Mouse (Mus musculus) hindbrain, embryonic 16.5 days (tissue): ENCODE results near the gene Maml1. TPM values are rescaled to one million over a fixed set of nuclear protein-coding genes. Genes with fewer than 3 reads are reported as not detected.
A peak's percentile ranks its signal among the peaks of the same experiment; 100 is the strongest.

Experiments
- ATAC-seq: fragments of 200-750 bp; cut with Nextera tagmentation; 2 replicates; pipeline ENCODE4 v1.8.0; 2017; ENCODE audit warnings: moderate TSS enrichment, moderate library complexity
- H3K27ac ChIP-seq: fragments of 300-500 bp; sonication (generic); 2 replicates; pipeline ENCODE4 v1.5.1; 2014; ENCODE audit warnings: low read depth, mild to moderate bottlenecking, control low read depth, low read length, moderate library complexity
- H3K27me3 ChIP-seq: fragments of 300-500 bp; sonication (generic); replicated peaks from 2 replicates; pipeline ENCODE4 v1.6.1; 2014; ENCODE audit warnings: low read length; ENCODE audit not compliant: control insufficient read depth, insufficient read depth
- H3K36me3 ChIP-seq: fragments of 300-500 bp; sonication (generic); 2 replicates; pipeline ENCODE4 v1.6.1; 2014; ENCODE audit warnings: mild to moderate bottlenecking, low read length, moderate library complexity, mixed read lengths; ENCODE audit not compliant: control insufficient read depth, insufficient read depth
- H3K4me1 ChIP-seq: fragments of 300-500 bp; sonication (generic); 2 replicates; pipeline ENCODE4 v1.6.1; 2014; ENCODE audit warnings: low read depth, low read length; ENCODE audit not compliant: control insufficient read depth, insufficient read depth
- H3K4me2 ChIP-seq: fragments of 300-500 bp; sonication (generic); 2 replicates; pipeline ENCODE4 v1.6.1; 2014; ENCODE audit warnings: mild to moderate bottlenecking, low read length, control low read depth, moderate library complexity
- H3K4me3 ChIP-seq: fragments of 300-500 bp; sonication (generic); 2 replicates; pipeline ENCODE4 v1.5.1; 2014; ENCODE audit warnings: mild to moderate bottlenecking, low read length, control low read depth, moderate library complexity
- H3K9ac ChIP-seq: fragments of 300-500 bp; sonication (generic); 2 replicates; pipeline ENCODE4 v1.6.1; 2014; ENCODE audit warnings: low read depth, mild to moderate bottlenecking, control low read depth, low read length, moderate library complexity
- H3K9me3 ChIP-seq: fragments of 300-500 bp; sonication (generic); 2 replicates; pipeline ENCODE4 v1.6.1; 2014; ENCODE audit warnings: mild to moderate bottlenecking, low read length, moderate library complexity; ENCODE audit not compliant: control insufficient read depth
- WGBS: fragments of 180-500 bp; shearing (Covaris S2); extraction: QIAGEN DNeasy Blood & Tissue Kit; methylation state at CpG from one replicate; pipeline ENCODE4 v1.1.7; 2014; 5-methylcytosine and 5-hydroxymethylcytosine counted together
- polyA plus RNA-seq: library from polyadenylated mRNA; unstranded; fragments of >200 nt; fragmentation: Nextera tagmentation; extraction: Ambion mirVana; gene quantifications from 2 replicates; pipeline ENCODE4 v1.2.1, GENCODE M21; 2015

Gene Maml1
- polyA plus RNA-seq: 1.9 and 2.3 TPM in 2 replicates

DNA sequence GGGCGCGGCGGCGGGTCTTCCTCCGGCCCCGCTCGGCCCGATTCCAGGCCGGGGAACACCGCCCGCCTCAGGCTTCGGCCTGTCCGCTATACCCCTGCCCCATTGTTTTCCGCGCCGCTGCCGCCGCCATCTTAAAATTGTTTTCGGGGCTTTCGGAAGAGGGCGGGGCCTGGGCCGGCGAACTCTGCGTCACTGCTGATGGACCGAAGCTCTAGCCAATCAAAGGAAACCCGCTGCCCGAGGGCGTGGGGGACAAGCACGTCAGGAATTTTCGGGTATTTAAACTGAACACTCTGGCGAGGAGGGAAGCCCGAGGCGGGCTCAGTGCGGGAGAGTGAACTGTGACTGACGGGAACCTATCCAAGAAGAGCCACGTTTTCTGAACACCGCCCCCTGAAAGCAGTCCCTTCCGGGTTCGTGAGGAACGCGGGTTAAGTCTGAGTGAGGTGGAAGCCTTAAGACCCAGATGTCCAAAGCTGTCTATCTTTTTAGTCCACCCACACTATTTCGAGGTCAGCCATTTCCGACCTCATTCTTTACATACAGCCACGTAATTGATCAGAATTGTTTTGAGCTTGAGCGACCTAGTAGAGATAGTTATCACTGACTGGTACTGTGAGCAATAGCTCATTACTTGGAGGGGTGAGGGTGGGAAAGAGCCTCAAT lies at the start of gene Maml1:
TSS of gene Maml1 (minus strand) at position 122 of the 666 bp plus-strand sequence.
- ATAC-seq: peak; percentile 99
- Histone ChIP-seq H3K27ac (peak within 1 kb of the TSS; percentile 98), H3K36me3 (peaks cover 18% of the 10 kb centered on the region), H3K4me3 (peak within 1 kb of the TSS; percentile 97), H3K4me2 (peak within 1 kb of the TSS; percentile 78), H3K9me3 (no peaks in the 10 kb centered on the region), H3K27me3 (no peaks in the 10 kb centered on the region), H3K4me1 (peaks cover 14% of the 10 kb centered on the region), H3K9ac (peak within 1 kb of the TSS; percentile 97)
- under 1% methylated on average over 45 of the region's 45 CpGs for WGBS

DNA sequence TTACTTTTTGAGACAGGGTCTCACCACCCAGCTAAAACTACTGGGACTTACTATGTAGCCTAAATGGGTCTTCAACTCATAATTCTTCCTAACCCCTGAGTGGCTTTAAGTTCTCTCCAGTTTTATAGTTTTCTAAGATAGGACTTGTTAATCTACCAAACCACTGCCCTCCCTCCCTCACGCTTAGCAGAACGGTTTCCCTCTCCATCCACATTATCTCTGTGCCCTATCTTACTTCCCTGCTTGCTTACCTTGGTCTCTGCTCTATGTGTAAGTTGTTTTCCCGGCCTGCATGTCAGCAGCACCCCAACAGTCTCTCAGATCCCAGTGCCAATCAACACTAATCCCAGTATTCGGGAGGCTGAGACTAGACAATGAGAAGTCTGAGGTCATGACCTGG lies 44.8 kb upstream of the Maml1 start:
- H3K36me3 ChIP-seq: no peaks in the 10 kb centered on the region
- no peak for ATAC-seq
- H3K27ac ChIP-seq: no peak overlapping the region
- H3K27me3 ChIP-seq: no peaks in the 10 kb centered on the region
- no peak overlapping the region for H3K4me2 ChIP-seq
- no peak overlapping the region for H3K4me3 ChIP-seq
- no peak overlapping the region for H3K9ac ChIP-seq
- H3K9me3 ChIP-seq: no peaks in the 10 kb centered on the region
- WGBS: 78% methylated on average over 4 of the region's 4 CpGs
- no peaks in the 10 kb centered on the region for H3K4me1 ChIP-seq

DNA sequence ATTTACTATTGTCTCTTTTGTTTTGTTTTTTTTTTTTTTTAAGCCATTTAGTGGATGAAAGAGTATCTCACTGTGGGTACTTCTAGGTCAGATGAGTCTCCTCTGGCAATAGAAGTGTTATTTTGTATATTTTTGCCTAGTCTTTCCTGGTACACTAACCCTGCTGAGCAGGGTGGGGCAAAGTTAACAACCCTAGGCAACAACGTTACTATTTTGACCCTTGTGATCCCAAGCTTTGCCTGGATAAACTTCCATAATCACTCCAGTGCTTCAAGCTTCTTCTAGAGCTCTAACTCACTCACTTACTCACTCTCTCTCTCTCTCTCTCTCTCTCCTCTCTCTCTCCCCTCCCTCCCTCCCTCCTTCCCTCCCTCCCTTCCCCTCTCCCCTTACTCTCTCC lies 44.0 kb upstream of the Maml1 start:
- H3K4me1 ChIP-seq: no peaks in the 10 kb centered on the region
- no peaks in the 10 kb centered on the region for H3K36me3 ChIP-seq
- H3K9ac ChIP-seq: no peak overlapping the region
- no peak overlapping the region for H3K27ac ChIP-seq
- no peak overlapping the region for H3K4me3 ChIP-seq
- no peaks in the 10 kb centered on the region for H3K27me3 ChIP-seq
- no peaks in the 10 kb centered on the region for H3K9me3 ChIP-seq
- no peak for ATAC-seq
- H3K4me2 ChIP-seq: no peak overlapping the region
- WGBS: 54% methylated on average over 1 of the region's 1 CpGs

DNA sequence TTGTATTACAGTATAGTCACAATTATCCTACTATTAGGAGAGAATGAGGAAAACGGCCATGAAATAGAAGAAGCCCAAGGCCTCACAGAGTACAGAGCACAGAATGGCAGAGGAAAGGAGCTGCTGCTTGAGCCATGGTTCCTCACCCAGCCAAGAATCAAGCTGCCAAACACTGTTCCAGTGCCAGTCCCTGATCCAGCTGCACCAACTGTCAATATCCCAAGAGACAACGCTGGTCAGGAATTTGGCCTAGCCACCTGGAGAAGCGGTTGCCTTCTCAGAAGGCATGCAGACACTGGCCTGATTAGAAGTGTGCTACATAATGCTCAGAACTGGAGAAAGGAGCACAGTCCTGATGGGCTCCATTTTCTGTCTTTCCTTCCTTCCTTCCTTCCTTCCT lies 41.1 kb upstream of the Maml1 start:
- no peak overlapping the region for H3K4me3 ChIP-seq
- 83% methylated on average over 3 of the region's 3 CpGs for WGBS
- H3K36me3 ChIP-seq: no peaks in the 10 kb centered on the region
- no peak overlapping the region for H3K4me2 ChIP-seq
- no peak overlapping the region for H3K9ac ChIP-seq
- H3K27ac ChIP-seq: no peak overlapping the region
- H3K9me3 ChIP-seq: no peaks in the 10 kb centered on the region
- no peak for ATAC-seq
- H3K27me3 ChIP-seq: no peaks in the 10 kb centered on the region
- H3K4me1 ChIP-seq: no peaks in the 10 kb centered on the region

DNA sequence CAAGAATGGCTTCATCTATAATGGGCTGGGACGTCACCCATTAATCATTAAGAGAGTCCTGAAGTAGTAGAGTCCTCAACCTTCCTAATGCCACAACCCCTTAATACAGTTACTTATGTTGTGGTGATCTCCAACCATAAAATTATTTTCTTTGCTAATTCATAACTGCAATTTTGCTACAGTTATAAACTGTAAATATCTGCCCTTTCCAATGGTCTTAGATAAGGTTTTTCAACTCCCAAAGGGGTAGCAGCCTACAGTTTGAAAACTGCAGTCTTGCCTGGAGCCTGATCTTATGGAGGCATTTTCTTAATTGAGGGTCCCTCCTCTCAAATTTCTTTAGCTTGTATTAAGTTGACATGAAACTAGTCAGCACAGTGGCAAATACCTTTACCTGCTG lies 37.3 kb upstream of the Maml1 start:
- no peak overlapping the region for H3K4me2 ChIP-seq
- 100% methylated on average over 1 of the region's 1 CpGs for WGBS

DNA sequence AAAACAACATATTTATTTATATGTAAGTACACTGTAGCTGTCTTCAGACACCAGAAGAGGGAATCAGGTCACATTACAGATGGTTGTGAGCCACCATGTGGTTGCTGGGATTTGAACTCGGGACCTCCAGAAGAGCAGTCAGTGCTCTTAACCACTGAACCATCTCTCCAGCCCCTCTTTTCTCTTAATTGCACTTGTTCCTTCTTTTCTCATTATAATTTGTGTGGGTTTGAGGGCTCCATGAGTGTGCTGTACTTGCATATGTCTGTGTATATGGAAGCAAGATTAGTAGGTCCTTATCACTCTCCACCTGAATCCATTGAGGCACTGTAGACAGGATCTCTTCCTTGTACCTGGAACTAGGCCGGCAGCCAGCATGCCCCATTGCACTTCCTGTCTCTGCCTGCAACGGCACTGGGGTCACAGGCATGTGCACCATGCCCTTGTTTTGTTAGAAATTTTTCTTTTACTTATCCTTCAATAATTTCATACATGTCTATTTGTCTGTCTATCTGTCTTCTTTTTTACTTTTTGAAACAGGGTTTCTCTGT lies 36.0 kb upstream of the Maml1 start:
- WGBS: 96% methylated on average over 3 of the region's 3 CpGs
- no peaks in the 10 kb centered on the region for H3K27me3 ChIP-seq

More for the DNA sequence above, 37.3 kb upstream of the Maml1 start:
- Histone ChIP-seq H3K36me3 (no peaks in the 10 kb centered on the region), H3K27me3 (no peaks in the 10 kb centered on the region), H3K4me3 (no peak overlapping the region), H3K9ac (no peak overlapping the region), H3K4me1 (peaks cover 5% of the 10 kb centered on the region), H3K27ac (no peak overlapping the region), H3K9me3 (no peaks in the 10 kb centered on the region)
- no peak for ATAC-seq

DNA sequence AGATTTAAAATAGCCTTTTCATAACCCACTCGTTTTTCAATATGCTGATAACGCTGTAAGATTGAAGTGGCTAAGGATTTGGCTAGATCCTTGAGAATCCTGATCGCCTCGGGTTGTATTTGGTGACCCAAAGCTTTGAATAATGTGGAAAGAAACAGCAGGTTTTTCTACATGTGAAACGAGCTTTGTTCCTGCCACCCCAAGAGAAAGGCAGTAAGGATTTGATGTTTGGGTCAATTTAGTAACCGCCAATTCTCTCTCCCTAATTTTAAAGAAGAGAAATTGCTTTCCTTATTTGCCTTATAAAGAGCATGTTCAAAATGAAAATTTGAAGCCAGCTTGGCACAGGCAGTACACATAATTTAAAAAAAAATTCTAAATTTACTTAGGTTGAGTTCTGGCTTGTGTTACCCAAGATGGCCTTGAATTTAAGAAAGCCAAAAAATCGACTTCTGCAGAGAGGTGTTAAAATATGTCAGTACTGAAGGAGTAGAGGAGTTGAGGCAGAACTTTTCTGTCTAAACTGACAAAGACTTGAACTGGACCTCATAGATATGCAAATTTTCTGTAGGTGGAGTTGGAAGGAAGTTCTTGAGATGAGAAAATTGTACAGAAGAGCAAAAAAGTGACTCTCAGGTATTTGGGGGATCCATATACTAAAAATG lies 34.3 kb upstream of the Maml1 start:
- WGBS: 4% methylated on average over 7 of the region's 7 CpGs
- peak overlapping the region; percentile 71 for H3K4me3 ChIP-seq
- H3K27me3 ChIP-seq: no peaks in the 10 kb centered on the region
- H3K27ac ChIP-seq: peak overlapping the region; percentile 83
- H3K9me3 ChIP-seq: no peaks in the 10 kb centered on the region
- H3K36me3 ChIP-seq: no peaks in the 10 kb centered on the region
- H3K4me1 ChIP-seq: peaks cover 25% of the 10 kb centered on the region
- no peak for ATAC-seq
- H3K4me2 ChIP-seq: peak overlapping the region; percentile 62
- H3K9ac ChIP-seq: peak overlapping the region; percentile 81

More for the DNA sequence above, 36.0 kb upstream of the Maml1 start:
- no peak overlapping the region for H3K4me3 ChIP-seq
- ATAC-seq: no peak
- H3K27ac ChIP-seq: no peak overlapping the region
- no peaks in the 10 kb centered on the region for H3K9me3 ChIP-seq
- no peak overlapping the region for H3K9ac ChIP-seq
- H3K4me1 ChIP-seq: peaks cover 17% of the 10 kb centered on the region
- no peaks in the 10 kb centered on the region for H3K36me3 ChIP-seq
- no peak overlapping the region for H3K4me2 ChIP-seq

DNA sequence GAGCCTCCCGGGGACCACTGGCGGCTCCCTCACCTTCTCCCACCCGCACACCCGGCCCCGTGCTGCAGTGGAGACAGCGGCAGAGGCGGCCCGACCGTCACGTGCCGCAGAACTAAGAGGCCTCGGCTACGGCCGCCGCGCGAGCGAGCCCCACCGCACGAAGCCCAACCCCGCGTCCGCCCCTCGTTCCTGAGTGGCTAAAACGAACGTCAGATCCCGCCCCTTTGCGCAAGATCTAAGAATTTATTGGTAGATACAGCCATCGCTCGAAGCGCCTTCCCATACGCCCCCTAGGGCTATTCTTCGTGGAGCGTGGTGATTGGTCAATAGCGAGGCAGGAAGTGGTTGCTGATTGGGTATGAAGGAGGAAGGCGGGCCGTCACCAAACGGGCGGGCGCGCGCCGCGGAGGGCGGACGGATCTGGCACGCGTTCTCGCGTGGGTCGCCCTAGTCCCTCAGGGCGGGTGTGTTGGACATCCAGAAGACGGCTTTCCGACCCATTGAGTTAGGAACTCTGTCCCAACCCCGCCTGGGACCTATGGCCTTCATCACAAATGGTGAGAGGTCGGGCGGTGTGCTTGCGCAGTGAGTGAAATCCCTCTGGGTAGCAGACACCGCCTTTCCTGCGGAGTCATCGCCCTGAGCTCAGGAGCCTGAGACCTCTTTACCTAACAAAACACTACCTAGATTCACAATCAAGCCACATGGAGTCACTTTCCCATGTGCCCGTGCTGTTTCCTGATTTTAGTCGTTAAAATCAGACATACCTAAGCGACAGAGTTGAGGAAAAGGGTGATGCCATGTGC lies 33.6 kb upstream of the Maml1 start, which contains the start of gene Canx:
TSS of gene Canx (minus strand) at position 178 of the 806 bp plus-strand sequence.
- under 1% methylated on average over 62 of the region's 64 CpGs for WGBS
- Histone ChIP-seq H3K4me3 (peak within 1 kb of the TSS; percentile 71), H3K4me2 (peak within 1 kb of the TSS; percentile 82), H3K9ac (peak within 1 kb of the TSS; percentile 88), H3K4me1 (peaks cover 25% of the 10 kb centered on the region), H3K27ac (peak within 1 kb of the TSS; percentile 89), H3K27me3 (no peaks in the 10 kb centered on the region), H3K9me3 (no peaks in the 10 kb centered on the region), H3K36me3 (no peaks in the 10 kb centered on the region)
- peak; percentile 99 for ATAC-seq
